Mouse (Mus musculus) megakaryocyte, embryonic 14.5 days (primary cell): Measurements from ENCODE around the gene Nanos2.

ENCODE experiments used
- FLI1 ChIP-seq: IDR thresholded peaks from 2 replicates; pipeline ENCODE4 v1.6.1; 2012; ENCODE audit warnings: low read length, inconsistent platforms, mixed read lengths
- GATA1 ChIP-seq: IDR thresholded peaks from 3 replicates; pipeline ENCODE4 v1.6.1; 2012; ENCODE audit warnings: mixed read lengths, low read length, inconsistent platforms, borderline replicate concordance

DNA sequence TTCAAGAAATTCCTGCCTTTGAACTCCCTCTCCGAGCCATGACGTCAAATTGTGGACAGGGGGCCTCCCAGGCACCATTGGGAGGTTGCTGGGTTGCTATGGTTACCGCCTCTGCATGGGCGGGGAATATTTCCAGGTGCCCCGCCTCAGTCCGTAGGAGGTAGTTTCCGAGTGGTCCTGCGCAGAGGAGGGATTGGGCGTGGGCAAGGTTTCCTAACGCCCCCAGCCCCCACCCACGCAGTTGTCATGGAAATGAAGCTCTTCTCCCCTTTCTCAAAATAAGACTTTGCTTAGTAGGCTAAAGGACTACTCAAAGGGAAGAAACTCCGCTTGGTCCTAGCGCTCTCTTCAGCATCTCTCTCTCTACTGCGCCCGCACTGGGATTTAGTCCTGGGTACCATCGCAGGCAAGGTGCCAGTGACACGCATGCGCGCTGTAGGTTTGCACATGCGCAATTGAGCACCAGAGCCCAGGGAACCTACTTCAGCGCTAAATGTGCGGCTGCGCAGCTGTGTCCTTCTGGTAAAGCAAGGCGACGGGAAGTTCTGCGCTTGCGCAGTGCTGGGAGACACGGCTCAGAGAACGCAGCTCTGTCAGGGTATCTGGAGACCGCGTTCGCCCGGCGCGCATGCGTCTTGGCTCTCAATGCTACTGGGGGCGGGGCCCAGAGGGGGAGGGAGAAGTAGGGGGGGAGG, 3.5 kb downstream of the Nanos2 start, which contains the start of gene Mypop:
- TF ChIP-seq GATA1 = no peak
- TF ChIP-seq FLI1 = no peak
